Mouse (Mus musculus) thymus, adult 2 months (tissue): ENCODE results near the gene Maml3.

ENCODE experiments used
- CTCF ChIP-seq: fragments of 200-500 bp; IDR thresholded peaks from 2 replicates; pipeline ENCODE4 v1.5.1; 2012; ENCODE audit warnings: mild to moderate bottlenecking, control low read depth, low read length, moderate library complexity, borderline replicate concordance; ENCODE audit not compliant: control insufficient read depth, poor library complexity, insufficient read depth; ENCODE audit errors: extremely low read depth
- POLR2A ChIP-seq: fragments of 200-500 bp; IDR thresholded peaks from 2 replicates; pipeline ENCODE4 v1.6.1; 2012; ENCODE audit warnings: mild to moderate bottlenecking, low read length, control low read depth, moderate library complexity; ENCODE audit not compliant: control insufficient read depth, poor library complexity, insufficient read depth; ENCODE audit errors: extremely low read depth

GRCm38 (mm10) chr3:51726257-51726656 is 378.6 kb downstream of the Maml3 start:
- no peak for TF ChIP-seq POLR2A
- no peak for TF ChIP-seq CTCF
